Mouse (Mus musculus) lung, postnatal 0 days (tissue): Measurements from ENCODE around the gene Ptpn11.

ENCODE experiments used
- CTCF ChIP-seq: IDR thresholded peaks from 2 replicates; pipeline ENCODE4 v1.5.1; 2016; ENCODE audit warnings: antibody characterized with exemption, mild to moderate bottlenecking
- EP300 ChIP-seq: IDR thresholded peaks from 2 replicates; pipeline ENCODE4 v1.6.1; 2016; ENCODE audit warnings: antibody characterized with exemption, mild to moderate bottlenecking, control low read depth

DNA sequence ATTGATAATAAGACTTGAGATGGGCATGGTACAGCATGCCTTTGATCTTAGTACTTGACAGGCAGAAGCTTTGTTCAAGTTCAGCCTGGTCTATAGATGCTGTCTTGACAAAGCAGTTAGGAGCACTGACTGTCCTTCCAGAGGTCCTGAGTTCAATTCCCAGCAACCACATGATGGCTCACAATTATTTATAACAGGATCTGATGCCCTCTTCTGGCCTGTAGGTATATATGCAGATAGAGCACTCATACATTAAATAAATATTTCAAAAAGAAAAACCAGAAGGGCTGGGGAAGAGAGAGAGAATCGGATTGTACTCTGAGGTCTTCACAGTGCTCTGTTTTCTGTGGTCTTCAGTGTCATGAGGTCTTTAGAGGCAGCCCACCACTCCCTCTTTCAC, 11.3 kb upstream of the Ptpn11 start:
- TF ChIP-seq EP300 (no peak), CTCF (0 out of 2 replicates have a peak, but pooled peaks have one; percentile 11)
